Mouse (Mus musculus): ENCODE measurements at regions not wholly inside any gene's neighbourhood (a gene's known extent, or its start where the extent isn't known, plus 50 kb on each side); places are given as distances from the start of the nearest gene placed in this dataset.

DNA sequence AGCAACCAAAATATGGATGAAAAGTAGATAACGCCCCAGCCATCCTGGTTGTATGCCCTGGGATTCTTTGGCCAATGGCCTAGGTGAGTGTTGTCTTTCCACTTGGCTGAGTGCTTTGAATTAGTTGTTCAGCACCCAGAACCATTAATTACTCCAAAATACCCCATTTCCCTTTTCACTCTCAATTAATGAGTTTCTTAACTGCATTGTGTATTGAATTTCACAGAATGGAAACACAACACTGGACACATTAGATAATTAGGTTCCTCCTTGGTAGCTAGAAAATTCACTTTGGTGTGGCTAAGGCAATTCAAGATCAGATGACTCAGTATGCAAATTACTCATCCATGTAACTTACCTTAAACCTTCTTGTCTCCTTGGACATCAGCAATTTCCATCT is 252.7 kb upstream of the Gm15217 start:
- H3K9me3 ChIP-seq (replicated peaks; ENCODE audit: control insufficient read depth, low read length) = no peaks in the 10 kb centered on the region
- H3K36me3 ChIP-seq (replicated peaks; ENCODE audit: control insufficient read depth, insufficient read depth, low read length) = no peaks in the 10 kb centered on the region
- no peaks in the 10 kb centered on the region for H3K4me1 ChIP-seq (ENCODE audit: control insufficient read depth, insufficient read depth)
- no peaks in the 10 kb centered on the region for H3K27me3 ChIP-seq (ENCODE audit: control insufficient read depth, insufficient read depth, low read length)
- H3K4me2 ChIP-seq (ENCODE audit: low read depth, low read length) = no peak overlapping the region
- DNase-seq (ENCODE audit: low spot score) (no peak), ATAC-seq (ENCODE audit: insufficient read depth, low read depth) (no peak)
- no peak overlapping the region for H3K4me3 ChIP-seq (ENCODE audit: low read depth, low read length)
- no peak overlapping the region for H3K27ac ChIP-seq (ENCODE audit: low read depth)
- no peak for TF ChIP-seq CTCF (IDR thresholded peaks at IDR 0.05; ENCODE audit: low read depth)
- no peak overlapping the region for H3K9ac ChIP-seq (replicated peaks; ENCODE audit: low read depth, low read length)
- WGBS = 88% methylated on average over 1 of the region's 1 CpGs

- no peak for ATAC-seq (ENCODE audit: insufficient read depth, low read depth)
- H3K9me3 ChIP-seq (replicated peaks; ENCODE audit: control insufficient read depth, low read length) = no peaks in the 10 kb centered on the region
- no peak overlapping the region for H3K4me2 ChIP-seq (ENCODE audit: low read depth, low read length)
- no peak overlapping the region for H3K9ac ChIP-seq (replicated peaks; ENCODE audit: low read depth, low read length)
- no peak overlapping the region for H3K27ac ChIP-seq (ENCODE audit: low read depth)
- H3K27me3 ChIP-seq (ENCODE audit: control insufficient read depth, insufficient read depth, low read length) = no peaks in the 10 kb centered on the region
- WGBS = 48% methylated on average over 3 of the region's 3 CpGs
- H3K36me3 ChIP-seq (replicated peaks; ENCODE audit: control insufficient read depth, insufficient read depth, low read length) = no peaks in the 10 kb centered on the region
- H3K4me1 ChIP-seq (ENCODE audit: control insufficient read depth, insufficient read depth) = no peaks in the 10 kb centered on the region
- no peak for DNase-seq (ENCODE audit: low spot score)
- no peak for TF ChIP-seq CTCF (IDR thresholded peaks at IDR 0.05; ENCODE audit: low read depth)
- TF ChIP-seq EP300 (IDR thresholded peaks at IDR 0.05; ENCODE audit: low read depth) = no peak
- no peak overlapping the region for H3K4me3 ChIP-seq (ENCODE audit: low read depth, low read length)
These were observed 249.5 kb upstream of the Gm15217 start for GRCm38 (mm10) chr14:46129762-46130161.

- Histone ChIP-seq H3K27ac (ENCODE audit: low read depth) (no peak overlapping the region), H3K9me3 (replicated peaks; ENCODE audit: control insufficient read depth, low read length) (0 out of 2 replicates have a peak, but pooled peaks cover 7% of the 10 kb centered on the region), H3K4me3 (ENCODE audit: low read depth, low read length) (peak overlapping the region; percentile 0; the same call in 1 of the 2 replicates), H3K4me2 (ENCODE audit: low read depth, low read length) (peak overlapping the region; percentile 43), H3K9ac (replicated peaks; ENCODE audit: low read depth, low read length) (no peak overlapping the region), H3K27me3 (ENCODE audit: control insufficient read depth, insufficient read depth, low read length) (no peaks in the 10 kb centered on the region), H3K4me1 (ENCODE audit: control insufficient read depth, insufficient read depth) (peaks cover 9% of the 10 kb centered on the region; the same call in 1 of the 2 replicates), H3K36me3 (replicated peaks; ENCODE audit: control insufficient read depth, insufficient read depth, low read length) (no peaks in the 10 kb centered on the region)
- WGBS = under 1% methylated on average over 4 of the region's 4 CpGs
- TF ChIP-seq EP300 (IDR thresholded peaks at IDR 0.05; ENCODE audit: low read depth) = no peak
- TF ChIP-seq CTCF (IDR thresholded peaks at IDR 0.05; ENCODE audit: low read depth) = no peak
- ATAC-seq (ENCODE audit: insufficient read depth, low read depth) = no peak
- DNase-seq (ENCODE audit: low spot score) = peak; percentile 26
These were observed 235.0 kb upstream of the Gm15217 start for GRCm38 (mm10) chr14:46144175-46144574.

DNA sequence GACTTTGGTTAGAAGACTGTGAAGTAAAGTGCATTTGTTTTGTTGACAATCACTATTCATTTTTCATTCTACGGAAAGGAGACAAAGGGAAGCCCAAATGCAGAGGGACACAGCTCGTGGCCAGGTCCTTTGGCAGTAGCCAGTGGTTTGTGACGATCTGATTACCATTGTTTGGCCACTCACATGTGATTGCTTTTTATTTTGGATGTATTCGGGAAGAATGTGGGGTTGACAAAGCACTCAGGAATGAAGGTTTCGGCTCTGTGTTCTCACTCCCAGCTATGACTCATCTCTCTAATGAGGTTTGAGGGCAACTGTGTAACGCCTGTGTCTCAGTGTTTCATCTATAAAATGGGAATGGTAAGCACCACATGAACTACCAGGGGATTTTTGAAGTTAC is 234.5 kb upstream of the Gm15217 start:
- H3K27ac ChIP-seq (ENCODE audit: low read depth) = no peak overlapping the region

GRCm38 (mm10) chr14:46145584-46145983 is 233.6 kb upstream of the Gm15217 start:
- peaks cover 9% of the 10 kb centered on the region; the same call in 1 of the 2 replicates for H3K4me1 ChIP-seq (ENCODE audit: control insufficient read depth, insufficient read depth)
- H3K27me3 ChIP-seq (ENCODE audit: control insufficient read depth, insufficient read depth, low read length) = no peaks in the 10 kb centered on the region
- no peak overlapping the region for H3K27ac ChIP-seq (ENCODE audit: low read depth)
- H3K9me3 ChIP-seq (replicated peaks; ENCODE audit: control insufficient read depth, low read length) = no peaks in the 10 kb centered on the region
- H3K36me3 ChIP-seq (replicated peaks; ENCODE audit: control insufficient read depth, insufficient read depth, low read length) = no peaks in the 10 kb centered on the region
- WGBS = 71% methylated on average over 7 of the region's 7 CpGs
- no peak for DNase-seq (ENCODE audit: low spot score)
- TF ChIP-seq CTCF (IDR thresholded peaks at IDR 0.05; ENCODE audit: low read depth) (no peak), EP300 (IDR thresholded peaks at IDR 0.05; ENCODE audit: low read depth) (no peak)
- H3K9ac ChIP-seq (replicated peaks; ENCODE audit: low read depth, low read length) = no peak overlapping the region
- no peak for ATAC-seq (ENCODE audit: insufficient read depth, low read depth)
- no peak overlapping the region for H3K4me3 ChIP-seq (ENCODE audit: low read depth, low read length)
- no peak overlapping the region for H3K4me2 ChIP-seq (ENCODE audit: low read depth, low read length)

More for the DNA sequence above, 234.5 kb upstream of the Gm15217 start:
- Histone ChIP-seq H3K4me1 (ENCODE audit: control insufficient read depth, insufficient read depth) (peaks cover 9% of the 10 kb centered on the region; the same call in 1 of the 2 replicates), H3K36me3 (replicated peaks; ENCODE audit: control insufficient read depth, insufficient read depth, low read length) (no peaks in the 10 kb centered on the region), H3K27me3 (ENCODE audit: control insufficient read depth, insufficient read depth, low read length) (no peaks in the 10 kb centered on the region), H3K4me3 (ENCODE audit: low read depth, low read length) (peak overlapping the region; percentile 0; the same call in 1 of the 2 replicates), H3K4me2 (ENCODE audit: low read depth, low read length) (peak overlapping the region; percentile 43), H3K9me3 (replicated peaks; ENCODE audit: control insufficient read depth, low read length) (0 out of 2 replicates have a peak, but pooled peaks cover 2% of the 10 kb centered on the region), H3K9ac (replicated peaks; ENCODE audit: low read depth, low read length) (no peak overlapping the region)
- ATAC-seq (ENCODE audit: insufficient read depth, low read depth) (0 out of 2 replicates have a peak, but pooled peaks have one; percentile 39), DNase-seq (ENCODE audit: low spot score) (peak; percentile 27)
- 16% methylated on average over 6 of the region's 6 CpGs for WGBS
- TF ChIP-seq EP300 (IDR thresholded peaks at IDR 0.05; ENCODE audit: low read depth) (no peak), CTCF (IDR thresholded peaks at IDR 0.05; ENCODE audit: low read depth) (no peak)

DNA sequence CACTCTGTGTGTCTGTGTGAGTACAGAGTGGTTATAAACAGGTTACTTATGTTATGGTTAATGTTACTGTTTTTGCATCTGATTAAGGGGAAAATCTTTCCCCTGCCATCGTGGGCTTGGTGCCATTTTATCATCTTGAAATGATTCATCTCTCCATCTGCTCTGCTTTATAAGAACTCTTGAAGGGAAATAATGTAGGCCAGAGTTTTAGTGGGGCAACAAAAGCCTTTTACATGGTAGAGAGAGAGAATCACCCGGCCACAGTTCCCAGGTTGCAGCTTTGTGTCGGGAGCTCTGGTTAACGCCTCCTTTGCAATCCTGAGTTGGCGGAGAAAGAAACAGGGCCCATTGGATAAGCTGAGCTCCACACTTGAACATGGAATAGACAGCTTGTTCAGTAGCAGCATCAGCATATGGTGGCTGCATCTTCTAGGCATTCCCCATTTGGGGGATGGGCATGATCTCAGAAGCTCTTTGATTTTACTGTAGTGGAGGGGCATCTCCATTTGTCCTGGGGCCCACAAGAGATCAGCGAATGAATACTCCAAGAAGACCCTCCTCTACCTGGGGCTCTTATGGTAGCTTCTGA is 230.0 kb upstream of the Gm15217 start:
- ATAC-seq (ENCODE audit: insufficient read depth, low read depth) (no peak), DNase-seq (ENCODE audit: low spot score) (no peak)
- H3K27ac ChIP-seq (ENCODE audit: low read depth) = no peak overlapping the region
- no peak overlapping the region for H3K9ac ChIP-seq (replicated peaks; ENCODE audit: low read depth, low read length)
- 77% methylated on average over 6 of the region's 6 CpGs for WGBS
- H3K4me3 ChIP-seq (ENCODE audit: low read depth, low read length) = no peak overlapping the region
- no peaks in the 10 kb centered on the region for H3K27me3 ChIP-seq (ENCODE audit: control insufficient read depth, insufficient read depth, low read length)
- no peaks in the 10 kb centered on the region for H3K36me3 ChIP-seq (replicated peaks; ENCODE audit: control insufficient read depth, insufficient read depth, low read length)
- TF ChIP-seq EP300 (IDR thresholded peaks at IDR 0.05; ENCODE audit: low read depth) = no peak
- no peak for TF ChIP-seq CTCF (IDR thresholded peaks at IDR 0.05; ENCODE audit: low read depth)
- H3K9me3 ChIP-seq (replicated peaks; ENCODE audit: control insufficient read depth, low read length) = no peaks in the 10 kb centered on the region
- peaks cover 5% of the 10 kb centered on the region; the same call in 1 of the 2 replicates for H3K4me1 ChIP-seq (ENCODE audit: control insufficient read depth, insufficient read depth)
- no peak overlapping the region for H3K4me2 ChIP-seq (ENCODE audit: low read depth, low read length)
